Mouse (Mus musculus) cerebellum, adult 11-12 months (tissue): ENCODE measurements at regions not wholly inside any gene's neighbourhood (a gene's known extent, or its start where the extent isn't known, plus 50 kb on each side); places are given as distances from the start of the nearest gene placed in this dataset.

Experiments
- DNase-seq: peaks from one replicate; pipeline ENCODE4 v3.0.0; 2022

- no peak for DNase-seq
Observed at GRCm38 (mm10) chr9:112014796-112015195, 220.9 kb downstream of the Arpp21 start.

DNA sequence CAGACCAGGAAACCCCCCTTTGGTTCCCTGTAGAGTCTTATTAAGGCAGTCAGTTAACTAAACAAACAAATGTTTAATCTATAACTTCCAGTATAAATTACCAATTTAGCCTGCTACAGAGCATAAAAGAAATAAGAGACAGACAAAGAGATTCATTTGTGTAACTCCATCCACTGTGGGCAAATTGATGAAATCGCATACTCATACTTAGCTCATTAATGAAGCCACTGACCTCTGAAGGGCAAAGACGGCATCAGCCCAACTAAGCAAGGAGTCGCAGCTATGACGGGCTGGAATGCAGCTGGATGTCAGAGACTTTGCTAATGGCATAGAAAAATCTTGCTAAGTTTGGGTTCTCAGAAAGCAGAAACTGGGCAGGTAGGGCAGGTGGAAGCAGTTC, 241.3 kb downstream of the Arpp21 start:
- no peak for DNase-seq

DNA sequence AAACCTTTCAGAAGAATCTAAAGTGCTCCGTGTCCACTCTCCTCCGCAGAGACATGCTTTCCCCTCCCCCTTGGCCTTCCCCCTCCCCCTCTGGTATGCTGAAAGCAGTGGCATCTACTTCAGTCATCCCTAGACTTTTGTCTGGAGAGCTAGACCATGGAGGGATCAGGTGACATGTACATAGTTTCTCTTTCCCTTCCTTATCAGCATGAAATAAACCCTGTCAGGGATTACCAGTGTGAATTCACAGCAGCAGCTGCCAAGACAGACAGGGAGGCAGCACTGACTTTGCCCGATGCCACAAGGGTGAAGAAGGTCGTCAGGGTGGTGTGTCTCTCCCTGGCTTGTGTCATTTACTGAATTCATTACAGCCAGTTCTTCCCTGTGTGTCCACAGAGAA, 241.9 kb downstream of the Arpp21 start:
- DNase-seq = no peak

- DNase-seq = no peak
Observed at GRCm38 (mm10) chr9:111990060-111990459, 245.7 kb downstream of the Arpp21 start.

DNA sequence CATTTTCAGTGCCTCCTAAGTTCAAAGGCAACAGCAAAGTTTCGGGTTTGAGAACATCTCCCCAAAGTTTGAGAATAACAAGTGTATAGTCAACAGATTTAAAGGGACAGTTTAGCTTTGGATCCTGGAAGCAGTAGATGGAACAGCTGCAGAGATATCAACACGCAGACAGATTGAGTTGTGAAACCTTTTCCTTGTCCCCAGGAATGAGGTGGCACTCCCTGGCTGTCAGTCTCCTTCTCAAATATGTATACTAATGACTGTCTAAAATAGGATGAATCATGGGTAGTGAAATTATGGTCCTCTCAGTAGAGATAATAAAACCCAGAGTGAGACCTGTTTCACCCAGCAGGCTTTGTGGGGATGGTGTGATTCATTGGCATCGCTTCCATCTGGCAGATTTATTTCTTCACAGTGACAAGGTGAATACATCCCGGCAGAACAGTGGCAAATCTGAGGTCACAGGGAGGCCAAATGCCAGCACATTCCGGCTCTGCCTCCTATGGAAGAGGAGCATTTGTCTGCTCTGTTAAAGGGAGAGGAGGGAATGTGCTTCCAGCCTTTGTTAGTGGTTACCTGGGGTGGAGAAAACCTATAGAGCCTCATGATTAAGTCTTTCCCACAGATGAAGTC, 272.2 kb downstream of the Arpp21 start:
- DNase-seq = peak; percentile 61

DNA sequence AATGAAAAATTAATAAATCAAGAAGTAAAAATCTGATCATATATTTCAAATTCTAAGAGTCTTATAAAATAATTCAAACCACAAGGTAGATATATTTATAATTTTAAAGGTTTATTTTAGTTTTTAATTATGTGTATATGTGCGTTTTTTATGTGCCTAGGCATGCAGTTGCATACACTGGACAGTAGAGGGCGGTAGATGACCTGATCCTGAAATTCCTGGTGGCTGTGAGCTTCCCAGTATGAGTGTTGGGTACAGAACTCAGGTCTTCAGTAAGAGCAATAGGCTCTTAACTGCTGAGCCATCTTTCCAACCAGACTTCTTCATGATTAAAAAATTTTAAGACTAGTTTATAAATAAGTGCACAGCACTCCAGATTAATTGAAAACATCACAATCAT, 267.7 kb upstream of the Stac start:
- no peak for DNase-seq

DNA sequence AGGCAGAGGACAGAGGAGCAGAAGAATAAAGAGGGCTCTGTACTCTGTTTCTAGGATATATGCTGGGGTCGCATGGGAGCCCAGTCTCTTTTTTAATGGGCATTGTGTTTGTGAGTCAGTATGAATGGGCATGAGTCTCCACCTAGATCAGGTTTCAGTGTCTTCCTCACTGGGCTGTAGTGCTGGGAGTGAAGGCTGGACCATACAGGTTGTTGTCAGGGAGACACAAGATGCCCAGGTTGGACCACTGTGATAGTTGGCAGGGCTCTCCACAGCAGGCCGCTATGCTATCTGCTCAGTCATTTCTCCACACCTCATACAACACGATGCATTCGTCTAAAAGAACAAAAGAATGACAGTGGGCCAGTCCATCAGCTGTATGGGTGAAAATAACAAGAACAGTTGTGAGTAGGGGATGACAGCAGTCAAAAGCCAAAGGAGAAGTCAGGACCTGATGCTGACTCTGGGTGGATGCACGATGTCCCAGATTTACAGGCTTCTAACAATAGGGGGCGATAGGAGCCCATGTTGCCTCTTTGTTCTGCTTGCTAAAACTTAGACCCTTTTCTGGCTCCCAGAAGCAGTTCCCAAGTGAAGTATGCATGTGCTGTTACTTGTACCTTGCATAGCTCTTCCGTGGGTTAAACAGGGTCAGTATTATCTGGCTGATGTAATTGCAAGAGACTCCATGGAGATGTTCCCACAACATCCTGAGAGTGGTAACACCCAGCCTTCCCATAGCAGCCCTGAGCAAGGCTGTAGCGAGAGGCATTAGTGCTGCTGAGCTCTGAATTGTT, 249.3 kb upstream of the Stac start:
- peak; percentile 4 for DNase-seq

DNA sequence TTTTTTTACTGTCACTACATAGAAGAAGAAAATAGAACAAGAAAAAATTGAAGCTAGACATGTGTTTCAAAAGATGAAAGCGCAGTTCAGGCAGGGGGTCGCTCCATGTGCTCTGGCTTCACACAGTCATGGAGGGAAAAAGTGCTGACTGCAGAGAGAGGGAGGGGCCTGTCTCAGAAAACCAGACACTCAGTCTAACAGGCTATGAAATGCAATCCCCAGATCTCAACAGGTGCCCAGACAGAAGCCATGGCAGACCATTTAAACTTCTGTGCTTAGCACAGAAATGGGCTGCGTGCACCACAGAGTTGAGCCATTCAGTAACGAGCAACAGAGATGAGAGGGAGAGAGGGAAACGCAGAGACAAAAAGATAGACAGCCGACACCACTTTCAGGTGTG, 242.3 kb upstream of the Stac start:
- DNase-seq = no peak

DNA sequence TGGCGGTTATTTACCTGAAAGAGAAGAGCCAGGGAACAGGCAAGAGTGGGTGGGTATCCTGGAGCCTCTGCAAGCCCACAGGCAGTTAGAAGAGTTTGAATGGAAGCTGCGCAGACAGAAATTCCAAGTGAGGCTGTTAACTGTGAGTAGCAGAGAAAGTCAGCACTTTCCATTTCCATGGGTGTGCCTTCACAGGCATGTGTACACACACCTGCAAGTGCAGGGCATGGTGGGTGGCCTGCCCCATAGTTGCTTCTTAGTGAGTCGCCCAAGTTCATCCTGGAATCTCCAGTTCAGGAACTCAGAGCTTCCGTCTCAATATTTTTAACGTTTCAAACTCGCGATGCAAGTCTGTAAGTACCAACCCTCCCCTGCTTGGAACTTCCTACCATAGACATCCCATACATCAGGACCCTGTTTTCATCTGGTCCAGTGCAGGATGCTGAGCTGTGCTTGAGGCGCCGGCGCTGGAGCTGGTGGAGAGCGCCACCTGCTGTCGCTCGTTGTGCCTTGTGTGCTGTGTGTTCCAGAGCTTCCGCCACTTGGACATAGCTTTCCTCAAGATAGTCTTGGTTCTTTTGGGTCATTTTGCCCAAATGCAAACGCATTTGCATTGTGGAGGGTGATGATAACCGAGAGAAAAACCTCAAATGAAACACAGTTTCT, 228.3 kb upstream of the Stac start:
- DNase-seq = peak; percentile 45

- peak; percentile 2 for DNase-seq
Observed at GRCm38 (mm10) chr9:111916684-111917535, 226.8 kb upstream of the Stac start.

DNA sequence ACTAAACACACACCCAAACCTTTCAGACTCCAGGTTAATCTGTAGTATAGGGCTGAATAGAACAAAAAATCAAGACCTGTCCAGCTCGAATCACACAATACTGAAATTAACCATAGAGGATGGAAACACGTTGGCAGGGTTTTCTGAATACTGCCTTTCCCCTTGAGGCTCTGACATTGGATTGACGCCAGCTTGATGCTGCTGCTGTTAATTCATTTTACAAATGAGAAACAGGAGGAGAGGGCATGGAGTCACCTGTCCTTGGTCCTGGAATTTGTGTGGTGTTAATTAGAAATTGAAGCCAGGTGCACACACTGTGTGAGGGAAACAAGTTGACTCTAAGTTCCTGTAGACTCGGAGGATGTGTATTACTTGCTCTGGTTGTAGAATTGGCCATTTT, 218.7 kb upstream of the Stac start:
- DNase-seq = no peak

- no peak for DNase-seq
Observed at GRCm38 (mm10) chr9:111900196-111900595, 210.0 kb upstream of the Stac start.

DNA sequence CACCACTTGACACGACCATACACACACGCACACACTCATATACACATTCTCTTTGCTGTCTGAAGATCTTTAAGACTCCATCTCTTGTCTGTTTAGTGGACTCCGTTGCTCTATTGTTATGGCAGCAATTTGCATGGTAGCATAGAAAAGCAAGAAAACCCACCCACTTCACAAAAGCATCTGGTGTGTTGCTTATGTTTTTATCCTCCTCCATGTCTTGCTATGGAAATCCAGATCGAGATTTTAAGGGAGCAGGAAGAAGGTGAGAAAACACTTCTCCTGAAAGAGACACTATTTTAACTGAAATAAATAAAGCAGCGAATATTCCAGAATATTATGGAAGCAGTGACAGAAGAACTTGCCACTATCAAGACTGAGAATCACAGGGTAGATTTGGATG, 207.5 kb upstream of the Stac start:
- DNase-seq = no peak

GRCm38 (mm10) chr9:111879710-111880109, 189.6 kb upstream of the Stac start:
- DNase-seq = no peak

DNA sequence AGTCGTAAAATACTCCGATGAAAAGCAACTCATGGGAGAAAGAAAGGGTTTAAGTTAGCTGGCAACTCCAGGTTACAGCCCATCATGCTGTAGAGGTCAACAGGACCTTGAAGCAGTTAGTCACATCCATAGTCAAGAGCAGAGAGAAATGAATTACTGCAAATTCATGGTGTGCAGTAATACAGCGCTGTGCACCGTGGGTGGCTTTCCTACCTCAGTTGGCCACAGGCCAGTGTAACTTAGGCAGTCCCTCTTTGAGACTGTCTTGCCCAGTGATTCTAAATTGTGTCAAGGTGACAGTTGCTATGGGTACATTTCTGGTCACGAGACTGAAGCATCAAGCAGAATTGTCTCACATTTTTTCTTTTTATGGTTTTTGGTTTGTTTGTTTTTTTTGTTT, 186.7 kb upstream of the Stac start:
- no peak for DNase-seq

DNA sequence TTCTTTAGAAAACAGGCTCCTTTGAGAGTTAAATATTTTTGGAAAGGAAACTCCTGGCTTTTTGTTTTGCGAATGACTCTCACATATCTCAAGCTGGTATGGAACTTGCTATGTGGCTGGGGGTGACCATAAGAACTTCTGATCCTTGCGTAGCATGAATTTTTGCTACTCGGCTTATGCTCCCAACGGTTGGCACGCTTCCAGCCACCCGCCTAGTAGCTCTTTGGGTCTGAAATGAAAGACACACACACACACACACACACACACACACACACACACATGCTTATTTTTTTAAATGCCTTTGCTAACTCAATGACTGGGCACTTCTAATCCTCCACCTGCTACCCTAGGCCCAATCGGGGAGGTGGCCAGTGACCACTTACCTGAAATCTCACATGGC, 180.3 kb upstream of the Stac start:
- DNase-seq = no peak

DNA sequence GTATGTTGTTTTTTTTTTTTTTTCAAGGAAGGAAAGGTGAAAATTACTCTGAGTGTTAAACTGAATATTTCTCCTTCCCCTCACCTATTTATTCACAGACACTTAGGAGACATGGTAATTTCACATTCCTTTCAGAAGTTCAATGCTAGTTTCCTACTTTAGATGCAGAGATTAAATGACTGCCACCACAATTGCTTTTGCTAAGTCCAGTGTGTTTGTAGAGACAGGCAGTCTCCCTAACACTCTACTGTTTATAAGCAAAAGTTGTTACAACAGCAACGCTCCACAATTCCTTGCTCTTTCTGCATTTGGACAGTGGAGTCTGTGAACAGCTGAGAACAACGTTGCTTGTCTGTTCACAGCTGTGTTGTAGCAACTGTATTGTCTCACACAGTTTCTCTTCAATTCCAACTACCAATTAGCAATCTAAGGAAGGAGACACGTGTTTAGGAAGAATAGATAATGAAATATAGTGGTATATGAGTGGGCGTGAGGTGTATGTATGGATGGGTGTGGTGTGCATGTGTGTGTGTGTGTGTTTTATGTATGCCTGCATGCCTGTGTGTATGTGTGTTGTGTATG, 179.7 kb upstream of the Stac start:
- DNase-seq = no peak

DNA sequence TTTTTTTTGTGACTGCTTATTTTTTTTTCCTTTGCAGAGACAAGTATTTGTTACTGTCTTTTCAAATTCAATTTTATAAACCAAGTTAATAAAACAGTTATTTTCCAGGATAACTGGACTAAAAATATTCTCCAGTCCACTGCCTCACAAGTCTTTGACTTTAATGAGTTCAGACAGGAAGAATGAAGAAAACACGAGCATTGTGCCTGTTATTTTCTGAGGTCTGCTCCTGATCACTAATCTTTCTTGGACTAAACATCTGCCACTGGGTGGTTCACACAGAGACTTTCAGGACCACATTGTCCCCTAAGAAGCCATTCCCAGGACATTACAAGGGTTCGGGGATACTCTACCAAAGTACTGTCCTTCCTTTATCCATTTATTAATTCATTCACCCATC, 167.9 kb upstream of the Stac start:
- DNase-seq = no peak

DNA sequence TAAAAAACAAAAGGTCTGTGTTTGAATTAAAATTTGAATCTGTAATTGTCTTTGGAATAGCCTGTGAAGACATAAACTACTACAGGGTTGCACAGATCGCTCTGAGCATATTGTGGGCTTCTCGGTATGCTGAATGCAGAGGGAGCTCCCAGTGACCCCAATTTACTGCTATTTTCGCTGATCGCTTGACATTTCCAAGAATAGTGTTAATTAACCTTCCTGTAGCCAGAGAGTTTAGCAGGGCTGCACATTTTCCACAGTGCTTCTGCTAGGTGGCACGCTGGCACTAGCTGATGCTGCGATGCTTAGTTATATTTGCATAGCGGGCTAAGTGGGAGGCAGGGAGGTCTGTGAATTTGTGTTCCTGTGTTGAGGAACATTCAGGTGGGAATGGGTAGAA, 164.8 kb upstream of the Stac start:
- no peak for DNase-seq

- DNase-seq = peak; percentile 28
Observed at GRCm38 (mm10) chr9:111846366-111846765, 156.2 kb upstream of the Stac start.

DNA sequence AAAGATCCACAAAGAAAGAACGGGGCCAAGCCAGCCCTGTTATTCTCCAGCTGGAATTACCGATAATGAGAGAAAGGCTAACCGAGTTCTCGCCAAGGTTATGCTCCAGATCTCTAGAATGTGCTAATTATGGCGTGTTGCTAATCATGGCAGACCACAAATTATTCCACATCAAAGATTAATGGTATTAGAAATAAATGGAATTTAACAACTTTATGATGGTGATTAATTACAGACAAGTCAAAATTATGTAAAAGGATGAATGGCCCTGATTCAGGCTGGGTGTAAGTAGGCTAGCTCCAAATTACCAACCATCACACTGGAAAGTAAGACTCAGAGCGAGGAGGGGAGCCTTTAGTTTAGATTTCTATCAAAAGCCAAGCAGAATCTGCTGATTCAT, 151.0 kb upstream of the Stac start:
- no peak for DNase-seq

DNA sequence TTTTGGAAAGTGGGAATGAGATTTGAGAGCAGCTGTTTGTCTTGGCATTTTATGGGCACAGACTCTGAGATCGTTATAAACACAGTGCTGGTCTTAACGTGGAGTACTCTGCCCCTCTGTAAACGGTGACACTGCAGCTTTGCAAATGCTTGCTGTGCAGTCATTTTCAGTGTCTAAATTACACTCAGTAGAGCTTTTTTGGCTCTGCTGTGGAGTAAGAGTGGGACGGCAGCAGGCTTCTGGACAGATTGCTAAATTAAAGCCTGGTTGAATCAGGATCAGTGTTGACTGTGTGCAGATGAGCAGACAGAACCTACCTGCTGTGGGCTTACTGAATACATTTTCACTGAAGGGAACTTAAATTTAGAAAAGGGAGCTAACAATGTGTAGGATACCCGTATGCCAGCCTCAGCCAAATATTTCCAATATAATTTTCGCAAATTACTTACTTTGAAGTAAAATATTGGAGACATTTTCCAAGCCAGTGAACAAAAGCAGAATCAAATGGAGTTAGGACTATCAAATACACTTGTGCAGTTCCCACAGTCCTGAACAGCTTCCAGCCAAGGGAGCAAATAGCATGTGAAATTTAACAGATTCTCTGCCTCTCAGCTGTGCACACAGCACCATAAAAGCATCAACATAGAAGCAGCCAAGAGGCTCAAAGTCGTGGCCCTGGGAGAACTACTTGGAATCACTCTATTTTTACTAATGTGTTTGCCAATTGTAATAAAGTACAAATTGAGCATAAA, 148.1 kb upstream of the Stac start:
- DNase-seq = no peak
